Mouse (Mus musculus): Measurements from ENCODE around the gene Ttc12. TPM values are rescaled to one million over a fixed set of nuclear protein-coding genes. Genes with fewer than 3 reads are reported as not detected.

Gene Ttc12
- polyA plus RNA-seq, 1 experiment from 2014 or later = 0.16 TPM

Other genes with a start within 250 kb of the Ttc12 start
- gene Gm4894, start 235.7 kb downstream of the Ttc12 start, polyA plus RNA-seq (2015; fragmentation: Nextera tagmentation; extraction: Ambion mirVana) = not detected in 2 replicates
- not detected in 2 replicates for gene Drd2, start 145.6 kb downstream of the Ttc12 start, polyA plus RNA-seq (2015; fragmentation: Nextera tagmentation; extraction: Ambion mirVana)
- gene Ankk1, start 59.2 kb downstream of the Ttc12 start, polyA plus RNA-seq (2015; fragmentation: Nextera tagmentation; extraction: Ambion mirVana) = not detected in 2 replicates